In genomic region chr2:164512121-164512909, GRCm38 (mm10) we compare ENCODE assay signal across 17 mouse cellular contexts. TPM values are rescaled to one million over a fixed set of nuclear protein-coding genes. Genes with fewer than 3 reads are reported as not detected.
DNase-seq lines count a peak whose midpoint lies in the region; ATAC-seq lines count a peak whose summit lies in the region.
"Had no signal": no experiment of that assay in that cellular context is flagged by ENCODE, and none has a peak within 500 bp of the region (broad histone marks: within the 10 kb centered on the region; RNA-seq: fewer than 3 reads in every experiment).

No protein-coding gene starts in this region.

- intact Hi-C loops in heart, postnatal 36 days (cut with DNase I) = no loop called here

- peak; percentile 22 to 64 for DNase-seq in heart, adult 18-20 months
- no peak for DNase-seq in heart, postnatal 36 days
- DNase-seq in cerebellum, postnatal 10 days = no peak
- DNase-seq in left cerebral cortex, adult 11 months (ENCODE audit: low spot score) = no peak
- no peak for DNase-seq in cerebellum, adult 11-12 months
- DNase-seq: adrenal gland, adult 2 months; B cell, adult 2 months; cerebellum, adult 8-10 months; midbrain, embryonic 14.5 days had no signal

- H3K27ac ChIP-seq in heart, embryonic 12.5 days (ENCODE audit: poor library complexity, severe bottlenecking) = peak overlapping the region; percentile 41
- no peak overlapping the region for H3K27ac ChIP-seq in liver, embryonic 12.5 days
- H3K27ac ChIP-seq: forebrain, embryonic 15.5 days; hindbrain, embryonic 15.5 days; layer of hippocampus, adult 2 months; limb, embryonic 13.5 days had no signal

- no peak overlapping the region for H3K9ac ChIP-seq in heart, embryonic 12.5 days
- no peak overlapping the region for H3K9ac ChIP-seq in liver, embryonic 12.5 days
- H3K9ac ChIP-seq: forebrain, embryonic 15.5 days; hindbrain, embryonic 15.5 days; limb, embryonic 13.5 days had no signal

- H3K4me3 ChIP-seq in heart, embryonic 12.5 days = no peak overlapping the region
- no peak overlapping the region for H3K4me3 ChIP-seq in liver, embryonic 12.5 days
- H3K4me3 ChIP-seq: forebrain, embryonic 15.5 days; hindbrain, embryonic 15.5 days; layer of hippocampus, adult 2 months; limb, embryonic 13.5 days had no signal

- peaks cover 18% of the 10 kb centered on the region for H3K4me1 ChIP-seq in heart, embryonic 12.5 days (replicated peaks)
- H3K4me1 ChIP-seq in liver, embryonic 12.5 days = peaks cover 12% of the 10 kb centered on the region
- H3K4me1 ChIP-seq: forebrain, embryonic 15.5 days; hindbrain, embryonic 15.5 days; limb, embryonic 13.5 days had no signal

- no peak overlapping the region for H3K4me2 ChIP-seq in heart, embryonic 12.5 days
- no peak overlapping the region for H3K4me2 ChIP-seq in liver, embryonic 12.5 days
- H3K4me2 ChIP-seq: forebrain, embryonic 15.5 days; hindbrain, embryonic 15.5 days; limb, embryonic 13.5 days had no signal

- ATAC-seq in heart, embryonic 12.5 days (ENCODE audit: insufficient number of reproducible peaks, low FRiP score) = peak; percentile 41; the same call in 1 of the 2 replicates
- ATAC-seq in liver, embryonic 12.5 days = peak; percentile 70
- 0 out of 2 replicates have a peak, but pooled peaks have one; percentile 41 for ATAC-seq in megakaryocyte-erythroid progenitor cell, adult 5-6 weeks (replicated peaks; ENCODE audit: low FRiP score, low TSS enrichment, poor library complexity, severe bottlenecking)
- ATAC-seq: forebrain, embryonic 15.5 days had no signal

- peaks cover 5% of the 10 kb centered on the region; the same call in 1 of the 2 replicates for H3K36me3 ChIP-seq in heart, embryonic 12.5 days
- H3K36me3 ChIP-seq in liver, embryonic 12.5 days = peaks cover 11% of the 10 kb centered on the region
- H3K36me3 ChIP-seq: forebrain, embryonic 15.5 days; hindbrain, embryonic 15.5 days had no signal

- peaks cover 6% of the 10 kb centered on the region for H3K9me3 ChIP-seq in heart, embryonic 12.5 days (replicated peaks)
- H3K9me3 ChIP-seq in liver, embryonic 12.5 days (replicated peaks) = no peaks in the 10 kb centered on the region
- H3K9me3 ChIP-seq: forebrain, embryonic 15.5 days; hindbrain, embryonic 15.5 days had no signal

- no peaks in the 10 kb centered on the region for H3K27me3 ChIP-seq in heart, embryonic 12.5 days (replicated peaks)
- peaks cover 7% of the 10 kb centered on the region; the same call in 1 of the 2 replicates for H3K27me3 ChIP-seq in liver, embryonic 12.5 days (replicated peaks)
- H3K27me3 ChIP-seq: forebrain, embryonic 15.5 days; hindbrain, embryonic 15.5 days; limb, embryonic 13.5 days had no signal

- 46% methylated on average over 12 of the region's 14 CpGs for WGBS in heart, embryonic 12.5 days
- 46% methylated on average over 12 of the region's 14 CpGs for WGBS in liver, embryonic 12.5 days (ENCODE audit: insufficient replicate concordance)

RNA-seq across cellular contexts. Expression of gene Pigt, which starts 15.0 kb away (rescaled TPM):
- total RNA-seq in heart, adult 18-20 months (2021) = 10 to 100 TPM; 28.7 to 32.6 TPM
- 10 to 100 TPM; 34.2 to 35.6 TPM for total RNA-seq in heart, postnatal 36 days (2021)
- 53.4 and 54.3 TPM in 2 replicates for polyA plus RNA-seq in heart, embryonic 12.5 days (2016; fragmentation: Nextera tagmentation; extraction: Ambion mirVana)
- 29.7 and 30.3 TPM in 2 replicates for polyA plus RNA-seq in liver, embryonic 12.5 days (2016; fragmentation: Nextera tagmentation; extraction: Ambion mirVana)
- total RNA-seq in megakaryocyte-erythroid progenitor cell, adult 5-6 weeks (2014; fragmentation: Nextera tagmentation) = 76.4 and 89.3 TPM in 2 replicates
- total RNA-seq in megakaryocyte-erythroid progenitor cell, adult 5-6 weeks (2017) = 16.3 and 36.6 TPM in 2 replicates

RNA-seq across cellular contexts. Expression of gene Dbndd2, which starts 26.4 kb away (rescaled TPM):
- total RNA-seq in heart, adult 18-20 months (2021) = 10 to 100 TPM in 1 of 2 experiments, 1 to 10 TPM in 1; 9.4 to 10.7 TPM
- 10 to 100 TPM; 14.3 to 15.8 TPM for total RNA-seq in heart, postnatal 36 days (2021)
- 7.3 and 11.3 TPM in 2 replicates for polyA plus RNA-seq in heart, embryonic 12.5 days (2016; fragmentation: Nextera tagmentation; extraction: Ambion mirVana)
- polyA plus RNA-seq in liver, embryonic 12.5 days (2016; fragmentation: Nextera tagmentation; extraction: Ambion mirVana) = 0.94 and 1.7 TPM in 2 replicates
- 2.4 TPM in 2 replicates for total RNA-seq in megakaryocyte-erythroid progenitor cell, adult 5-6 weeks (2014; fragmentation: Nextera tagmentation)
- total RNA-seq in megakaryocyte-erythroid progenitor cell, adult 5-6 weeks (2017) = 2.9 TPM in 1 of 2 replicates, not detected in the other

RNA-seq across cellular contexts. Expression of gene Trp53tg5, which starts 38.8 kb away (rescaled TPM):
- total RNA-seq in heart, adult 18-20 months (2021) = not detected
- total RNA-seq in heart, postnatal 36 days (2021) = not detected
- polyA plus RNA-seq in heart, embryonic 12.5 days (2016; fragmentation: Nextera tagmentation; extraction: Ambion mirVana) = 0.19 TPM in 1 of 2 replicates, not detected in the other
- polyA plus RNA-seq in liver, embryonic 12.5 days (2016; fragmentation: Nextera tagmentation; extraction: Ambion mirVana) = not detected in 2 replicates
- not detected in 2 replicates for total RNA-seq in megakaryocyte-erythroid progenitor cell, adult 5-6 weeks (2014; fragmentation: Nextera tagmentation)
- total RNA-seq in megakaryocyte-erythroid progenitor cell, adult 5-6 weeks (2017) = not detected in 2 replicates
- total RNA-seq: adrenal gland, adult 2 months; layer of hippocampus, adult 2 months had no signal
- polyA plus RNA-seq: adrenal gland, adult 2 months; embryonic facial prominence, embryonic 11.5 days; forebrain, embryonic 15.5 days; hindbrain, embryonic 15.5 days; limb, embryonic 13.5 days; midbrain, embryonic 14.5 days had no signal

RNA-seq across cellular contexts. Expression of gene Wfdc2, which starts 49.9 kb away (rescaled TPM):
- total RNA-seq in heart, adult 18-20 months (2021) = 10 to 100 TPM in 1 of 2 experiments, 1 to 10 TPM in 1; 1.0 to 11.8 TPM
- 1 to 10 TPM; 1.0 to 1.2 TPM for total RNA-seq in heart, postnatal 36 days (2021)
- 3.1 and 3.3 TPM in 2 replicates for polyA plus RNA-seq in heart, embryonic 12.5 days (2016; fragmentation: Nextera tagmentation; extraction: Ambion mirVana)
- 2.1 and 3.2 TPM in 2 replicates for polyA plus RNA-seq in liver, embryonic 12.5 days (2016; fragmentation: Nextera tagmentation; extraction: Ambion mirVana)
- not detected in 2 replicates for total RNA-seq in megakaryocyte-erythroid progenitor cell, adult 5-6 weeks (2014; fragmentation: Nextera tagmentation)
- total RNA-seq in megakaryocyte-erythroid progenitor cell, adult 5-6 weeks (2017) = not detected in 2 replicates
- total RNA-seq: adrenal gland, adult 2 months; layer of hippocampus, adult 2 months had no signal

RNA-seq across cellular contexts. Expression of gene Gm20458, which starts 51.5 kb away (rescaled TPM):
- 10 to 100 TPM in 1 of 2 experiments, 1 to 10 TPM in 1; 3.7 to 11.1 TPM for total RNA-seq in heart, adult 18-20 months (2021)
- 1 to 10 TPM; 7.6 to 7.7 TPM for total RNA-seq in heart, postnatal 36 days (2021)
- 11.8 and 16.9 TPM in 2 replicates for polyA plus RNA-seq in heart, embryonic 12.5 days (2016; fragmentation: Nextera tagmentation; extraction: Ambion mirVana)
- 4.7 and 5.2 TPM in 2 replicates for polyA plus RNA-seq in liver, embryonic 12.5 days (2016; fragmentation: Nextera tagmentation; extraction: Ambion mirVana)
- total RNA-seq in megakaryocyte-erythroid progenitor cell, adult 5-6 weeks (2014; fragmentation: Nextera tagmentation) = not detected in 2 replicates
- total RNA-seq in megakaryocyte-erythroid progenitor cell, adult 5-6 weeks (2017) = not detected in 2 replicates

Comparison
In these comparisons a context has a peak if more than half of its experiments do, and no peak if none do; other contexts are left out.
1. DNase-seq: peak in heart, adult 18-20 months (2 of 2); none in heart, postnatal 36 days (0 of 2), cerebellum, postnatal 10 days (0 of 2), left cerebral cortex, adult 11 months (single experiment) and cerebellum, adult 11-12 months (single experiment).
2. Peak in every context shown above with its lines, with median percentiles within 50 percentile points of each other: ATAC-seq.